20 mouse cellular contexts compared by ENCODE assay signal in the genomic region with DNA sequence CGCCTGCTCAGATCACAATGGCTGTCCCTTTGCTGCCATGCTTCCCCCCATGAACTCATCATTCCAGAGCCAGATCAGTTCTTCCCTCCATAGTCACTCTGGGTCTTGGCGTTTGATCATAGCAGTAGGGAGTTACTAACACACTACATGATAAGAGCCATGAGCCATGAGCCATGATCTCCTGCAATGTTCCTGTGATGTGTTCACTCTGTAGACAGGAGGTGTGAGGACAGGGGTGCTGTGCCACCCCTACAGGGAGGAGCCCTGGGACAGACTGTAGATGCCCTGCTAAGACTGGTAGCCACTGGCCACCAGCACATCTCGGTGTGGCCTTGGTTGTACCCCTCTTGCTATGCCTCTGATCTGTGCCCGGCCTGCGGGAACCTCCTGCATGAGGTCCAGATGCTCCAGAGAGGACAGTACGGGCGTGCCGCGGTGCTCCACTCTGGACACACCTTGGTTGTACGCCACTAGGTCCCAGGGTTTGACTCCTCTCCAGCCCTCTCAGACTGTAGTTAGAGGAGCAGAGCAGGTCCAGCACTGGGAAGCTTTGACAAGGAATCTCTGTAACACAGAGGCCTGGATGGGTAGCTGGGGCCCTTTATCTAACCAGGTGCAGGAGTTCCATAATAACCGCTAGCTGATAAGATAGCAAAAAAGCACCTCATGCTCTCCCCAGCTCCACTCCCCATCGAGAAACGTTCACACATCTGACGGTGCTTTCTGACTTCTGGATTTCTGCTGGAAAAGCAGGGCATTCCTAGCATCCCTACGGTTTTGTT.
DNase-seq lines count a peak whose midpoint lies in the region; ATAC-seq and TF ChIP-seq lines count a peak whose summit lies in the region.
"Had no signal": no experiment of that assay in that cellular context is flagged by ENCODE, and none has a peak within 500 bp of the region (broad histone marks: within the 10 kb centered on the region; RNA-seq: fewer than 3 reads in every experiment).

No protein-coding gene starts in this region.

- H3K4me2 ChIP-seq in midbrain, embryonic 14.5 days (ENCODE audit: low read length) = no peak overlapping the region
- 0 out of 2 replicates have a peak overlapping the region, but pooled peaks have one; percentile 22 for H3K4me2 ChIP-seq in liver, embryonic 11.5 days
- no peak overlapping the region for H3K4me2 ChIP-seq in liver, postnatal 0 days (ENCODE audit: low read depth, low read length)
- H3K4me2 ChIP-seq: heart, embryonic 15.5 days; hindbrain, embryonic 14.5 days; limb, embryonic 15.5 days; midbrain, embryonic 11.5 days had no signal

- no peaks in the 10 kb centered on the region for H3K36me3 ChIP-seq in midbrain, embryonic 10.5 days
- no peaks in the 10 kb centered on the region for H3K36me3 ChIP-seq in midbrain, embryonic 14.5 days (ENCODE audit: control insufficient read depth, insufficient read depth, low read length)
- no peaks in the 10 kb centered on the region for H3K36me3 ChIP-seq in liver, embryonic 11.5 days (ENCODE audit: control insufficient read depth, insufficient read depth, low read length)
- H3K36me3 ChIP-seq in liver, postnatal 0 days (replicated peaks; ENCODE audit: insufficient read depth, low read length) = no peaks in the 10 kb centered on the region
- H3K36me3 ChIP-seq in kidney, adult 2 months (ENCODE audit: control insufficient read depth, insufficient read depth, low read length) = no peaks in the 10 kb centered on the region
- H3K36me3 ChIP-seq: heart, embryonic 15.5 days; limb, embryonic 15.5 days had no signal

- H3K27me3 ChIP-seq in midbrain, embryonic 10.5 days (ENCODE audit: low read depth, poor library complexity, severe bottlenecking) = no peaks in the 10 kb centered on the region
- no peaks in the 10 kb centered on the region for H3K27me3 ChIP-seq in midbrain, embryonic 14.5 days (ENCODE audit: control insufficient read depth, insufficient read depth, low read length)
- no peaks in the 10 kb centered on the region for H3K27me3 ChIP-seq in liver, embryonic 11.5 days (replicated peaks; ENCODE audit: control insufficient read depth, insufficient read depth, low read length)
- H3K27me3 ChIP-seq in liver, postnatal 0 days (ENCODE audit: insufficient read depth, low read length) = no peaks in the 10 kb centered on the region
- H3K27me3 ChIP-seq in kidney, adult 2 months (replicated peaks; ENCODE audit: control insufficient read depth, insufficient read depth, low read length) = no peaks in the 10 kb centered on the region
- H3K27me3 ChIP-seq: limb, embryonic 15.5 days had no signal

- no peaks in the 10 kb centered on the region for H3K4me1 ChIP-seq in midbrain, embryonic 10.5 days
- no peaks in the 10 kb centered on the region for H3K4me1 ChIP-seq in midbrain, embryonic 14.5 days (ENCODE audit: control insufficient read depth, insufficient read depth, low read length)
- peaks cover 16% of the 10 kb centered on the region for H3K4me1 ChIP-seq in liver, embryonic 11.5 days (replicated peaks; ENCODE audit: control insufficient read depth, insufficient read depth, low read length)
- no peaks in the 10 kb centered on the region for H3K4me1 ChIP-seq in liver, postnatal 0 days (ENCODE audit: insufficient read depth)
- H3K4me1 ChIP-seq in kidney, adult 2 months (ENCODE audit: control insufficient read depth, insufficient read depth, low read length) = no peaks in the 10 kb centered on the region
- H3K4me1 ChIP-seq: limb, embryonic 15.5 days had no signal

- TF ChIP-seq POLR2A in kidney, adult 2 months (IDR thresholded peaks at IDR 0.05; ENCODE audit: low read depth, low read length) = no peak

- no peak for ATAC-seq in midbrain, embryonic 14.5 days (ENCODE audit: low FRiP score, low TSS enrichment)
- ATAC-seq in liver, embryonic 11.5 days (replicated peaks; ENCODE audit: low FRiP score) = peak; percentile 94
- no peak; the same call in 1 of the 2 replicates for ATAC-seq in liver, postnatal 0 days
- ATAC-seq: forebrain, embryonic 16.5 days had no signal

- 92% methylated on average over 15 of the region's 15 CpGs for WGBS in midbrain, embryonic 10.5 days
- 97% methylated on average over 15 of the region's 15 CpGs for WGBS in midbrain, embryonic 14.5 days
- 67% methylated on average over 15 of the region's 15 CpGs for WGBS in liver, embryonic 11.5 days
- WGBS in liver, postnatal 0 days (ENCODE audit: insufficient replicate concordance) = 74% methylated on average over 15 of the region's 15 CpGs
- 95% methylated on average over 15 of the region's 15 CpGs for WGBS in kidney, adult 2 months

- no peak for TF ChIP-seq CTCF in liver, postnatal 0 days (IDR thresholded peaks at IDR 0.05; ENCODE audit: low read depth)
- TF ChIP-seq CTCF in kidney, adult 2 months (conservative IDR thresholded peaks at IDR 0.05; ENCODE audit: insufficient read depth, insufficient read length, low read depth, low read length) = no peak

- TF ChIP-seq EP300 in liver, postnatal 0 days (IDR thresholded peaks at IDR 0.05; ENCODE audit: low read depth) = peak; percentile 48; the same call in 1 of the 2 replicates

- H3K9me3 ChIP-seq in midbrain, embryonic 10.5 days (replicated peaks) = no peaks in the 10 kb centered on the region
- no peaks in the 10 kb centered on the region for H3K9me3 ChIP-seq in midbrain, embryonic 14.5 days (ENCODE audit: control insufficient read depth, low read length)
- no peaks in the 10 kb centered on the region for H3K9me3 ChIP-seq in liver, embryonic 11.5 days (ENCODE audit: control insufficient read depth, low read length)
- H3K9me3 ChIP-seq in liver, postnatal 0 days (ENCODE audit: low read length) = no peaks in the 10 kb centered on the region
- H3K9me3 ChIP-seq: heart, embryonic 15.5 days; limb, embryonic 15.5 days had no signal

- no peak overlapping the region for H3K9ac ChIP-seq in midbrain, embryonic 14.5 days (replicated peaks; ENCODE audit: low read length)
- no peak overlapping the region for H3K9ac ChIP-seq in liver, embryonic 11.5 days (ENCODE audit: low read depth, low read length)
- no peak overlapping the region for H3K9ac ChIP-seq in liver, postnatal 0 days (replicated peaks)
- H3K9ac ChIP-seq: heart, embryonic 15.5 days; hindbrain, embryonic 14.5 days; limb, embryonic 15.5 days had no signal

- H3K27ac ChIP-seq in midbrain, embryonic 10.5 days (replicated peaks) = peak overlapping the region; percentile 39; the same call in 1 of the 2 replicates
- H3K27ac ChIP-seq in midbrain, embryonic 14.5 days (replicated peaks; ENCODE audit: low read depth, low read length) = no peak overlapping the region
- H3K27ac ChIP-seq in liver, embryonic 11.5 days (ENCODE audit: low read depth, low read length) = no peak overlapping the region
- no peak overlapping the region for H3K27ac ChIP-seq in liver, postnatal 0 days (ENCODE audit: low read depth)
- no peak overlapping the region for H3K27ac ChIP-seq in kidney, adult 2 months (ENCODE audit: insufficient read depth, low read depth, low read length)
- H3K27ac ChIP-seq: heart, adult 2 months; heart, embryonic 15.5 days; hindbrain, embryonic 14.5 days; limb, embryonic 15.5 days had no signal

- H3K4me3 ChIP-seq in midbrain, embryonic 10.5 days = no peak overlapping the region
- no peak overlapping the region for H3K4me3 ChIP-seq in midbrain, embryonic 14.5 days (replicated peaks; ENCODE audit: low read depth, low read length)
- H3K4me3 ChIP-seq in liver, embryonic 11.5 days (ENCODE audit: low read depth, low read length) = no peak overlapping the region
- no peak overlapping the region for H3K4me3 ChIP-seq in liver, postnatal 0 days (ENCODE audit: low read depth, low read length)
- no peak overlapping the region for H3K4me3 ChIP-seq in kidney, adult 2 months (ENCODE audit: insufficient read depth, low read depth, low read length)
- H3K4me3 ChIP-seq: heart, adult 2 months; heart, embryonic 15.5 days; limb, embryonic 15.5 days had no signal

- no peak for DNase-seq in midbrain, embryonic 10.5 days (ENCODE audit: low spot score)
- DNase-seq in midbrain, embryonic 14.5 days = no peak
- no peak for DNase-seq in liver, embryonic 11.5 days (ENCODE audit: low spot score)
- DNase-seq in liver, postnatal 0 days = no peak
- DNase-seq in frontal cortex, postnatal 10 days (ENCODE audit: low spot score in 2 of 2) = no peak
- DNase-seq in kidney, adult 2 months = no peak
- DNase-seq in frontal cortex, postnatal 25 days (ENCODE audit: low spot score in 2 of 2) = no peak
- DNase-seq: adrenal gland, adult 2 months; cerebellum, adult 2 months; cerebellum, postnatal 25 days; gastrocnemius, postnatal 36 days; heart, adult 2 months; heart, postnatal 36 days; layer of hippocampus, adult 9-11 months; right cerebral cortex, postnatal 14 days had no signal
